Mouse (Mus musculus): ENCODE results near the gene Zar1l.
A peak's percentile ranks its signal among the peaks of the same experiment; 100 is the strongest.

Gene Zar1l

DNA sequence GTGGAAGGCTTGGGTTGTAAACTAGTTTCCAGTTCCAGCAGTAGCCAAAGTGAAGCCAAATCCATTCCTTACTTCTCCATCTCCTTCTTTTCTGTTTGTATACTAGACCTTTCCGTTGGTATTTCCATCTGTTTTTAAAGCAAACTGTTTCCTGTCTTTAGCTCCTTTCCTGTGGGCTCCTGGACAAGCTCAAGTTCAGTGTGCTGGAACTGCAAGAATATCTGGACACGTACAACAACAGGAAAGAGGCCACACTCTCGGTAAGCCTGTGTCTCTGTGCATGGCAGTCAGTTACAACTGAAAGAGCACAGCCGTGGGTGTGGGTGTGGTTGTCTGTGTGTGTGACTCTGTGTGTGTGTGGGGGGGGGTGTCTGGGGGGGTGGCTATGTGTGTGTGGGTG, 39.4 kb downstream of the Zar1l start:
- DNase-seq = no peak

DNA sequence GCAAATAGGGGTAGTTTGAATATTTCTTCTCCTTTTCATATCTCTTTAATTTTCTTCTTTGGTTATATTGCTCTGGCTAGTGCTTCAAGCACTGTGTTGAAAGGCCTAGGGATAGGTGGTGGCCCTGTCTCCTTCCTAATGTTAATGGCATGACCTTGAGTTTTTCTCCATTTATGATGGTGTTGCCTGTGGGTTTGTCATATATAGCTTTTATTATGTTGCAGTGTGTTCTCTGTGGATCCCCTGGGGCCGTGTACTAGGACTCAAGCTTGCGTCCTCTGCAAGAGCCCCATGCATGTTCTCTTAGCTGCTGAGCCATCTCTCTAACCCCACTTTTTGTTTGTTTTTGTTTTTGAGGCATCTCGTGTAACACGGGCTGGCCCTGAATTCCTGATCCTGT, 40.6 kb downstream of the Zar1l start:
- DNase-seq = no peak

DNA sequence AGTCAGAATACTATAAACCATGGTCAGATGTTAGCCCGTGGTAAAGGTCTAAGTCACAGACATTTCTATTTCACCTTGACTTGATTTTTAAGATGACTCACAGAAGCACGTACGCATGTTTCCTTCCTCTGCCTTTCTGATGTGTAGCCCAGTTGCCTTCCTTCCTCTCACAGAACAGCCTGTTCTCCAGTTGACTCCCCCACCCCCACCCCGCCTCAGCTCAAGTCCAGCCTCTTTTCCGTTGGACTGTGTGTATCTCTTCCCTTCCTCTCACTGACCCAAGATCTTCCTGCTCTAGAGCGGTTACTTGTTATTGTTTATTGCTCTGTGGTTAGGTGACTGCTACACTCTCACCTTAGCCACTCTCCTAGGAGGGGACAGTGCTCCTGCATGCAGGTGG, 49.5 kb downstream of the Zar1l start:
- no peak for DNase-seq

DNA sequence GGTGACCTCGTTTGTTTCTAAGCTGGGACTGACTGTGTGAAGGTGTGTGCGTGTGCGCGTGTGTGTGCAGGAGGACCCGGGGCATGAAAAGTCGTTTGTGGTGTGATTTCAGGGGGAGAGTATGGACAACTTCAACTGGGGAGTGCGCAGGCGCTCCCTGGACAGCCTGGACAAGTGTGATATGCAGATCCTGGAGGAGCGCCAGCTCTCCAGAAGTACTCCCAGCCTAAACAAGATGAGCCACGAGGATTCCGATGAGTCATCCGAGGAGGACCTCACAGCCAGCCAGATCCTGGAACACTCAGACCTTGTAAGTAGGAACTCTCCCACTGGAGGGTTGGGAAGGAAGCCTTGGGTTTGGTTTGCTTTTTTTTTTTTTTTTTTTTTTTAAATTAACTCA, 51.8 kb downstream of the Zar1l start:
- peak; percentile 76 to 80 for DNase-seq

DNA sequence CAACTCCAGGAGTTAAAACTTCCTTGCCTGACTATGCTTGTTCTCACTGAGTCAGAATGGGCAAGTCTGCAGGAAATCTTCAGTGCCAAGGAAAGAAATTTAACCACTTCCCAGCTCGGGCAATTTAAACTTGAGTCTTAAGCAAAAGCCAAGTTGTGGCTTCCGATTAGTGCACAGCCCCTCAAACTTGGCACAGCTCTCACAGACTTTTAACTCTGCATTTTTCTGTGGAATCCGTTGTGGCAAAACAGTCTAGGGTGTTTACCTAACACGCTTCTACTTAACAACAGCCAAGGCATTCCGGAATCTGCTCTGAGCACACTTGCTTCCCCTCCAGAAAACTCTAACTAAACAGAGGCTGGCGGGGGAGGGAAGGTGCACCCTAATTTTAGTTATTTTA, 52.7 kb downstream of the Zar1l start:
- DNase-seq = no peak

DNA sequence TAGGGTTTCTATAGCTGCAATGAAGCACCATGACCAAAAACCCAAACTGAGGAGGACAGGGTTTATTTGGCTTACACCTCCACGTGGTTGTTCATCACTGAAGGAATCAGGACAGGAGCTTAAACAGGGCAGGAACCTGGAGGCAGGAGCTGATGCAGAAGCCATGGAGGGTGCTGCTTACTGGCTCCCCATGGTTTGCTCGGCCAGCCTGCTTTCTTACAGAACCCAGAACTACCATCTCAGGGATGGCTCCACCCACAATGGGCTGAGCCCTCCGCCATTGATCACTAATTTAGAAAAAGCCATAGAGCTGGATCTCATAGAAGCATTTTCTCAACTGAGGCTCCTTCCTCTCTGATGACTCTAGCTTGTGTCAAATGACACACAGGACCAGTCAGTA, 53.2 kb downstream of the Zar1l start:
- DNase-seq = no peak

DNA sequence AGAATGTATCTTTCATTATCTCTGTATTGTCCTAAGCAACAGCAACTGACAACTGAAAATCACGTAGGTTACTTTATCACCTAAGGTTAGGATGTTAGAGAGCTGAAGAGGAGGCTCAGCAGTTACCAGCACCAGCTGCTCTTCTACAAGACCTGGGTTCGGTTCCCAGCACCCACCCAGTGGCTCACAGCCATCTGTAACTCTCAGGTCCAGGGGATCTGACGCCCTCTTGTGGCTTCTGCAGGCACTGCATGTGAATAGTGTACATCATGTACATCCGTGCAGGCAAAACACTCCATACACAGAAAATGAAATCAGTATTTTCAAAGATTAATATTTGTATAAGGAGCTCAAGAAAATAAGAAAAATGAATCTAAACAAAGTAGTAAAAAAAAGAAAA, 58.2 kb downstream of the Zar1l start:
- no peak for DNase-seq

DNA sequence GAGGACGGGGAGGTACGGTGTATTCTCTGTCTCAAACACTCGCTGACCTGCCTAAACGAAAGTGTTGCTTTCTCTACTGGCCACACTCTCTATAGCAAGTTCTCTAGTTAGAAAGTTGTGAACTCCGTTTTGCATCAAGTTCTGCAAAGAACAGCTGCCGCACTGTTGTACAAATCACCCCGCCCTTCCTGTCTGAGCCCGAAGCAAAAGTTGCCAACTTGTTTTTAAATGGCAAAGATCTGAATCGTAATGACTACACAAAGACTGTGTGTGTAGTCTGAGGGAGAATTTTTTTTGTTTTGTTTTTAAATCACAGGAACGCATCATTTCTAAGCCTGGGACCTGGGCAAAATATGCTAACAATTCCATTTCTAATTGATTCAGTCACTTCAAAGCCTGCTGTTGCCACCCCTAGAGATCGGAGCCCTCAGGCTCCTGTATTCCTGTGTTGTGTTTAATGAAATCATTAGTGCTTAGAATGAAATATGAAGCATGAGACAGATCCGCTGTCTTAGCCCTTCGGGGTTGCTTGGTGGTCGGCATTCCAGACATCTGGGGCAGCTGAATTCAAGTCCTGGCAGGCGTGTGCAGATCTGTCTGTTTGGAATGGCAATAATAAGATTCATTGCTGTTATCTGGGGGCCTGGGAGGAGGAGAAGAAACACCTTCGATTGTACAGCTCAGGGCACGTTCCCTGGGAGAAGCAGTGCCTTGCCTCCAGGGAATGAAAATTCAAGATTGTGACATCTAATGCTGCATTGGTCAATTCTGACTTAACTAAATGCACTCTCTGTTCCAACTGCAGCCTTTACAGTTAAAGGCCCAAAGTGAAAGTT, 59.8 kb downstream of the Zar1l start:
- DNase-seq = no peak

DNA sequence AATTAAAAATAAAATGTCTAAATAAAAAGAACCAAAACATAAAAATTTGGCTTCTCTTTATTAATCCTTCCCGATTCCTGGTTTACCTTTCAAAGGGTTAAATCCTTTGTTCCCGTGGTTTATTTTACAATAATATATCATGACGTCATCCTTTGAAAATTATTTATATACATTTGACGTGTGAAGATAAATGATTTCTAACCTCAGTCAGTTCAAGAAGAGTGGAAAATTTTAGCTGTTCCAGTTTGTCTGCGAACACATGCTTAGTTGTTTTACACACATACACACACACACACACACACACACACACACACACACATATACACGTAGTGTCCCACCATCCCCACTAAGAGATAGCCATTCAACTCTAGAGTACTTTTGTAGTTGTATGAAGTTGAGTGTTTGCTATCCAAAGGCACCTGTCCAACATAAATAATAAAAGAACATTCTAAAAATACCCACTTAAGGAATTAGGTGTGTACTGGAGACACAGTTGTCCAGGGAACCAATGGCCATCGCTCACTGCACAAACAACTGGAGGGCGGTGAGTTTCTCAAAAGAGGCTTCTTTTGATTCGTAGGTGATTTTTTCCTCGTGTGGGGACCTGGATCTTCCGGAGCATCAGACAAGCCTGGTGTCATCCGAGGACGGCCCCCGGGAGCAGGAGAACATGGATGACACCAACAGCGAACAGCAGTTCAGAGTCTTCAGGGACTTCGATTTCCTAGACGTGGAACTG, 60.6 kb downstream of the Zar1l start:
- DNase-seq = no peak

Measured in cerebellum, adult 18-20 months (tissue).